Mouse (Mus musculus): Measurements from ENCODE around the gene 1110008P14Rik. TPM values are rescaled to one million over a fixed set of nuclear protein-coding genes. Genes with fewer than 3 reads are reported as not detected.

Gene 1110008P14Rik
- polyA plus RNA-seq, 1 experiment = 1,007 TPM

GRCm38 (mm10) chr2:32360741-32361140 lies 21.0 kb downstream of the 1110008P14Rik start:
- Histone ChIP-seq H3K27ac (ENCODE audit: insufficient read depth, low read length) (peak overlapping the region; percentile 76; the same call in 1 of the 2 replicates), H3K4me3 (ENCODE audit: insufficient read depth, low read length) (peak overlapping the region; percentile 13), H3K4me1 (ENCODE audit: control insufficient read depth, insufficient read depth, low read length) (no peaks in the 10 kb centered on the region)
- TF ChIP-seq POLR2A (IDR thresholded peaks at IDR 0.05; ENCODE audit: extremely low read depth, insufficient read depth, low read length) (peak; percentile 58; the same call in 1 of the 2 replicates), CTCF (IDR thresholded peaks at IDR 0.05; ENCODE audit: extremely low read depth, insufficient read depth, low read length) (no peak)

- Histone ChIP-seq H3K27ac (ENCODE audit: insufficient read depth, low read length) (no peak overlapping the region), H3K4me3 (ENCODE audit: insufficient read depth, low read length) (no peak overlapping the region), H3K4me1 (ENCODE audit: control insufficient read depth, insufficient read depth, low read length) (no peaks in the 10 kb centered on the region)
- TF ChIP-seq POLR2A (IDR thresholded peaks at IDR 0.05; ENCODE audit: extremely low read depth, insufficient read depth, low read length) (no peak), CTCF (IDR thresholded peaks at IDR 0.05; ENCODE audit: extremely low read depth, insufficient read depth, low read length) (no peak)
These were observed 23.4 kb downstream of the 1110008P14Rik start for GRCm38 (mm10) chr2:32358381-32358780.

- H3K27ac ChIP-seq (ENCODE audit: insufficient read depth, low read length) = no peak overlapping the region
These were observed 24.0 kb downstream of the 1110008P14Rik start for GRCm38 (mm10) chr2:32357710-32358109.

GRCm38 (mm10) chr2:32356216-32356615 lies 25.5 kb downstream of the 1110008P14Rik start:
- no peak overlapping the region for H3K4me3 ChIP-seq (ENCODE audit: insufficient read depth, low read length)
- H3K4me1 ChIP-seq (ENCODE audit: control insufficient read depth, insufficient read depth, low read length) = no peaks in the 10 kb centered on the region
- TF ChIP-seq CTCF (IDR thresholded peaks at IDR 0.05; ENCODE audit: extremely low read depth, insufficient read depth, low read length) (no peak), POLR2A (IDR thresholded peaks at IDR 0.05; ENCODE audit: extremely low read depth, insufficient read depth, low read length) (no peak)
- no peak overlapping the region for H3K27ac ChIP-seq (ENCODE audit: insufficient read depth, low read length)

More at GRCm38 (mm10) chr2:32357710-32358109, 24.0 kb downstream of the 1110008P14Rik start:
- TF ChIP-seq POLR2A (IDR thresholded peaks at IDR 0.05; ENCODE audit: extremely low read depth, insufficient read depth, low read length) (no peak), CTCF (IDR thresholded peaks at IDR 0.05; ENCODE audit: extremely low read depth, insufficient read depth, low read length) (no peak)
- Histone ChIP-seq H3K4me1 (ENCODE audit: control insufficient read depth, insufficient read depth, low read length) (no peaks in the 10 kb centered on the region), H3K4me3 (ENCODE audit: insufficient read depth, low read length) (no peak overlapping the region)

GRCm38 (mm10) chr2:32354336-32354895 lies 27.3 kb downstream of the 1110008P14Rik start:
- no peak for TF ChIP-seq POLR2A (IDR thresholded peaks at IDR 0.05; ENCODE audit: extremely low read depth, insufficient read depth, low read length)
- no peak for TF ChIP-seq CTCF (IDR thresholded peaks at IDR 0.05; ENCODE audit: extremely low read depth, insufficient read depth, low read length)
- Histone ChIP-seq H3K27ac (ENCODE audit: insufficient read depth, low read length) (no peak overlapping the region), H3K4me3 (ENCODE audit: insufficient read depth, low read length) (no peak overlapping the region), H3K4me1 (ENCODE audit: control insufficient read depth, insufficient read depth, low read length) (peaks cover 2% of the 10 kb centered on the region; the same call in 1 of the 2 replicates)

- H3K27ac ChIP-seq (ENCODE audit: insufficient read depth, low read length) = no peak overlapping the region
- TF ChIP-seq POLR2A (IDR thresholded peaks at IDR 0.05; ENCODE audit: extremely low read depth, insufficient read depth, low read length) = no peak
- TF ChIP-seq CTCF (IDR thresholded peaks at IDR 0.05; ENCODE audit: extremely low read depth, insufficient read depth, low read length) = no peak
- no peak overlapping the region; the same call in 1 of the 2 replicates for H3K4me3 ChIP-seq (ENCODE audit: insufficient read depth, low read length)
- peaks cover 5% of the 10 kb centered on the region for H3K4me1 ChIP-seq (ENCODE audit: control insufficient read depth, insufficient read depth, low read length)
These were observed 27.9 kb downstream of the 1110008P14Rik start for GRCm38 (mm10) chr2:32353836-32354235.

GRCm38 (mm10) chr2:32353007-32353542 lies 28.7 kb downstream of the 1110008P14Rik start, which contains the start of gene Dnm1:
Dnm1 (minus strand) TSS chr2:32353338.
- Histone ChIP-seq H3K27ac (ENCODE audit: insufficient read depth, low read length) (peak within 1 kb of the TSS; percentile 97), H3K4me3 (ENCODE audit: insufficient read depth, low read length) (peak within 1 kb of the TSS; percentile 88), H3K4me1 (ENCODE audit: control insufficient read depth, insufficient read depth, low read length) (peaks cover 5% of the 10 kb centered on the region)
- TF ChIP-seq CTCF (IDR thresholded peaks at IDR 0.05; ENCODE audit: extremely low read depth, insufficient read depth, low read length) (peak; percentile 60), POLR2A (IDR thresholded peaks at IDR 0.05; ENCODE audit: extremely low read depth, insufficient read depth, low read length) (peak; percentile 53; the same call in 1 of the 2 replicates)

- TF ChIP-seq CTCF (IDR thresholded peaks at IDR 0.05; ENCODE audit: extremely low read depth, insufficient read depth, low read length) (no peak), POLR2A (IDR thresholded peaks at IDR 0.05; ENCODE audit: extremely low read depth, insufficient read depth, low read length) (peak; percentile 54; the same call in 1 of the 2 replicates)
- H3K4me3 ChIP-seq (ENCODE audit: insufficient read depth, low read length) = peak within 1 kb of the TSS; percentile 88
- peak within 1 kb of the TSS; percentile 97 for H3K27ac ChIP-seq (ENCODE audit: insufficient read depth, low read length)
- H3K4me1 ChIP-seq (ENCODE audit: control insufficient read depth, insufficient read depth, low read length) = peaks cover 5% of the 10 kb centered on the region
These were observed 29.4 kb downstream of the 1110008P14Rik start, which contains the start of gene Ciz1 for GRCm38 (mm10) chr2:32352151-32353006. Ciz1 (plus strand) TSS chr2:32352327.

- peaks cover 9% of the 10 kb centered on the region for H3K4me1 ChIP-seq (ENCODE audit: control insufficient read depth, insufficient read depth, low read length)
These were observed 30.2 kb downstream of the 1110008P14Rik start for GRCm38 (mm10) chr2:32351471-32351961.

More at GRCm38 (mm10) chr2:32351471-32351961, 30.2 kb downstream of the 1110008P14Rik start:
- Histone ChIP-seq H3K27ac (ENCODE audit: insufficient read depth, low read length) (peak overlapping the region; percentile 97), H3K4me3 (ENCODE audit: insufficient read depth, low read length) (peak overlapping the region; percentile 88)
- TF ChIP-seq POLR2A (IDR thresholded peaks at IDR 0.05; ENCODE audit: extremely low read depth, insufficient read depth, low read length) (0 out of 2 replicates have a peak, but pooled peaks have one; percentile 33), CTCF (IDR thresholded peaks at IDR 0.05; ENCODE audit: extremely low read depth, insufficient read depth, low read length) (no peak)
